Mouse (Mus musculus) MEL (cell line): ENCODE measurements around the gene Gm20422. TPM values are rescaled to one million over a fixed set of nuclear protein-coding genes. Genes with fewer than 3 reads are reported as not detected.

Experiments
- DNase-seq: peaks from one replicate; pipeline ENCODE4 v3.0.0; 2011; ENCODE audit warnings: low read depth, low spot score
- H3K27ac ChIP-seq: 2 replicates; pipeline ENCODE4 v1.5.1; 2012; ENCODE audit warnings: low read depth, mild to moderate bottlenecking, control low read depth, low read length, moderate library complexity; ENCODE audit not compliant: control insufficient read depth
- H3K27me3 ChIP-seq, 2 experiments: fragments of 150-350 bp in 1 of 2; sonication (generic) in 1 of 2; 2 replicates each; pipeline ENCODE4 v1.6.1; 2012; ENCODE audit warnings: low read length in 2 of 2, mild to moderate bottlenecking in 2 of 2, improper control_type of control experiment in 1 of 2, moderate library complexity in 1 of 2; ENCODE audit not compliant: insufficient read depth in 2 of 2, control insufficient read depth in 1 of 2
- H3K36me3 ChIP-seq, 2 experiments: 2 replicates each; pipeline ENCODE4 v1.6.1; 2012 to 2014; ENCODE audit warnings: low read length in 2 of 2, improper control_type of control experiment in 1 of 2, inconsistent platforms in 1 of 2, mild to moderate bottlenecking in 1 of 2; ENCODE audit not compliant: insufficient read depth in 2 of 2, control insufficient read depth in 1 of 2
- H3K4me1 ChIP-seq, 2 experiments: fragments of 150-350 bp in 1 of 2; sonication (generic) in 1 of 2; 2 replicates each; pipeline ENCODE4 v1.6.1; 2012; ENCODE audit warnings: low read length in 2 of 2, improper control_type of control experiment in 1 of 2, mild to moderate bottlenecking in 1 of 2; ENCODE audit not compliant: insufficient read depth in 2 of 2, control insufficient read depth in 1 of 2
- H3K4me3 ChIP-seq, 2 experiments: fragments of 150-350 bp in 1 of 2; sonication (generic) in 1 of 2; 2 replicates each; pipeline ENCODE4 v1.5.1; 2012; ENCODE audit warnings: low read depth in 2 of 2, low read length in 2 of 2, mild to moderate bottlenecking in 2 of 2, moderate library complexity in 2 of 2, control low read depth in 1 of 2, improper control_type of control experiment in 1 of 2; ENCODE audit not compliant: control insufficient read depth in 1 of 2, insufficient read depth in 1 of 2
- H3K79me2 ChIP-seq: 2 replicates; pipeline ENCODE4 v1.6.1; 2012; ENCODE audit warnings: mild to moderate bottlenecking, low read length, moderate library complexity; ENCODE audit not compliant: control insufficient read depth, poor library complexity, insufficient read depth
- H3K9ac ChIP-seq: 2 replicates; pipeline ENCODE4 v1.6.1; 2012; ENCODE audit warnings: low read depth, mild to moderate bottlenecking, control low read depth, low read length, moderate library complexity; ENCODE audit not compliant: control insufficient read depth, poor library complexity, severe bottlenecking
- H3K9me3 ChIP-seq: fragments of 150-350 bp; sonication (generic); replicated peaks from 2 replicates; pipeline ENCODE4 v1.6.1; 2012; ENCODE audit warnings: mild to moderate bottlenecking, low read length, improper control_type of control experiment, moderate library complexity; ENCODE audit not compliant: insufficient read depth
- BHLHE40 ChIP-seq: IDR thresholded peaks from 2 replicates; pipeline ENCODE4 v1.6.1; 2012; ENCODE audit warnings: low read depth, mild to moderate bottlenecking, inconsistent platforms, low read length, improper control_type of control experiment, borderline replicate concordance
- CHD1 ChIP-seq: IDR thresholded peaks from 2 replicates; pipeline ENCODE4 v1.6.1; 2012; ENCODE audit warnings: low read depth, mild to moderate bottlenecking, inconsistent platforms, low read length, improper control_type of control experiment
- CHD2 ChIP-seq: IDR thresholded peaks from 2 replicates; pipeline ENCODE4 v1.6.1; 2011; ENCODE audit warnings: low read length, improper control_type of control experiment
- CTCF ChIP-seq, 3 experiments: IDR thresholded peaks in 2 of 3; conservative IDR thresholded peaks in 1 of 3; 2 replicates each; pipeline ENCODE4 v1.5.1; 2011 to 2012; ENCODE audit warnings: low read length in 3 of 3, low read depth in 2 of 3, mild to moderate bottlenecking in 2 of 3, improper control_type of control experiment in 1 of 3, inconsistent platforms in 1 of 3, mixed read lengths in 1 of 3, moderate library complexity in 1 of 3; ENCODE audit not compliant: control insufficient read depth in 1 of 3, insufficient read depth in 1 of 3, poor library complexity in 1 of 3, severe bottlenecking in 1 of 3
- E2F4 ChIP-seq: IDR thresholded peaks from 2 replicates; pipeline ENCODE4 v1.6.1; 2011; ENCODE audit warnings: low read depth, low read length, improper control_type of control experiment, borderline replicate concordance
- ELF1 ChIP-seq: IDR thresholded peaks from 2 replicates; pipeline ENCODE4 v1.6.1; 2014; ENCODE audit warnings: low read depth, mild to moderate bottlenecking, inconsistent platforms, low read length, improper control_type of control experiment, moderate library complexity
- EP300 ChIP-seq, 2 experiments: IDR thresholded peaks; 2 replicates each; pipeline ENCODE4 v1.6.1; 2011; ENCODE audit warnings: improper control_type of control experiment in 2 of 2, low read length in 2 of 2, low read depth in 1 of 2, mild to moderate bottlenecking in 1 of 2
- ETS1 ChIP-seq: IDR thresholded peaks from 2 replicates; pipeline ENCODE4 v1.6.1; 2012; ENCODE audit warnings: low read depth, mild to moderate bottlenecking, inconsistent platforms, low read length, improper control_type of control experiment, moderate library complexity
- GATA1 ChIP-seq: IDR thresholded peaks from 2 replicates; pipeline ENCODE4 v1.6.1; 2011; ENCODE audit warnings: low read depth, low read length, improper control_type of control experiment
- HCFC1 ChIP-seq: IDR thresholded peaks from 2 replicates; pipeline ENCODE4 v1.6.1; 2012; ENCODE audit warnings: low read depth, mild to moderate bottlenecking, inconsistent platforms, low read length, improper control_type of control experiment, moderate library complexity
- JUND ChIP-seq: IDR thresholded peaks from 2 replicates; pipeline ENCODE4 v1.6.1; 2011; ENCODE audit warnings: low read depth, mild to moderate bottlenecking, improper control_type of control experiment, low read length
- KAT2A ChIP-seq: conservative IDR thresholded peaks from 2 replicates; pipeline ENCODE4 v1.6.1; 2012; ENCODE audit warnings: low read depth, low read length, improper control_type of control experiment, inconsistent platforms
- MAFK ChIP-seq: IDR thresholded peaks from 2 replicates; pipeline ENCODE4 v1.6.1; 2011; ENCODE audit warnings: low read depth, mild to moderate bottlenecking, low read length, improper control_type of control experiment, borderline replicate concordance
- MAX ChIP-seq: IDR thresholded peaks from 2 replicates; pipeline ENCODE4 v1.6.1; 2011; ENCODE audit warnings: low read length, improper control_type of control experiment
- MAZ ChIP-seq: IDR thresholded peaks from 2 replicates; pipeline ENCODE4 v1.6.1; 2012; ENCODE audit warnings: low read depth, mild to moderate bottlenecking, inconsistent platforms, low read length, improper control_type of control experiment
- MEF2A ChIP-seq: IDR thresholded peaks from 2 replicates; pipeline ENCODE4 v1.6.1; 2014; ENCODE audit warnings: low read depth, mild to moderate bottlenecking, inconsistent platforms, low read length, improper control_type of control experiment; ENCODE audit not compliant: poor library complexity, insufficient replicate concordance, severe bottlenecking; ENCODE audit errors: extremely low read depth
- MXI1 ChIP-seq: IDR thresholded peaks from 2 replicates; pipeline ENCODE4 v1.6.1; 2011; ENCODE audit warnings: mild to moderate bottlenecking, low read depth, low read length, improper control_type of control experiment
- MYB ChIP-seq: IDR thresholded peaks from 2 replicates; pipeline ENCODE4 v1.6.1; 2011; ENCODE audit warnings: mild to moderate bottlenecking, low read depth, low read length, improper control_type of control experiment
- MYC ChIP-seq: IDR thresholded peaks from 2 replicates; pipeline ENCODE4 v1.6.1; 2011; ENCODE audit warnings: low read depth, mild to moderate bottlenecking, low read length, improper control_type of control experiment, moderate library complexity
- NELFE ChIP-seq: IDR thresholded peaks from 2 replicates; pipeline ENCODE4 v1.6.1; 2011; ENCODE audit warnings: low read depth, low read length, improper control_type of control experiment
- NRF1 ChIP-seq: IDR thresholded peaks from 2 replicates; pipeline ENCODE4 v1.6.1; 2014; ENCODE audit warnings: low read depth, mild to moderate bottlenecking, inconsistent platforms, low read length, improper control_type of control experiment, moderate library complexity; ENCODE audit not compliant: poor library complexity, insufficient read depth, severe bottlenecking
- POLR2A ChIP-seq, 2 experiments: IDR thresholded peaks; 2 replicates each; pipeline ENCODE4 v1.6.1; 2011 to 2012; ENCODE audit warnings: low read length in 2 of 2, mild to moderate bottlenecking in 2 of 2, control low read depth in 1 of 2, improper control_type of control experiment in 1 of 2, low read depth in 1 of 2, moderate library complexity in 1 of 2; ENCODE audit not compliant: control insufficient read depth in 1 of 2, insufficient read depth in 1 of 2, poor library complexity in 1 of 2
- POLR2AphosphoS2 ChIP-seq: IDR thresholded peaks from 2 replicates; pipeline ENCODE4 v1.6.1; 2011; ENCODE audit warnings: low read length, improper control_type of control experiment
- POLR2AphosphoS5 ChIP-seq: IDR thresholded peaks from 2 replicates; pipeline ENCODE4 v1.6.1; 2012; ENCODE audit warnings: low read depth, borderline replicate concordance, mild to moderate bottlenecking, inconsistent platforms, low read length, moderate library complexity, mixed read lengths
- RAD21 ChIP-seq: IDR thresholded peaks from 2 replicates; pipeline ENCODE4 v1.6.1; 2011; ENCODE audit warnings: mild to moderate bottlenecking, low read depth, low read length, improper control_type of control experiment
- RCOR1 ChIP-seq: IDR thresholded peaks from 2 replicates; pipeline ENCODE4 v1.6.1; 2012; ENCODE audit warnings: low read depth, mild to moderate bottlenecking, inconsistent platforms, low read length, improper control_type of control experiment
- SIN3A ChIP-seq: IDR thresholded peaks from 2 replicates; pipeline ENCODE4 v1.6.1; 2012; ENCODE audit warnings: low read length, improper control_type of control experiment, inconsistent platforms
- SMC3 ChIP-seq: IDR thresholded peaks from 2 replicates; pipeline ENCODE4 v1.6.1; 2011; ENCODE audit warnings: low read depth, low read length, improper control_type of control experiment
- TAL1 ChIP-seq: IDR thresholded peaks from 2 replicates; pipeline ENCODE4 v1.6.1; 2012; ENCODE audit warnings: mild to moderate bottlenecking, inconsistent platforms, low read length, moderate library complexity, mixed read lengths
- TCF12 ChIP-seq: IDR thresholded peaks from 2 replicates; pipeline ENCODE4 v1.6.1; 2014; ENCODE audit warnings: low read depth, mild to moderate bottlenecking, inconsistent platforms, low read length, improper control_type of control experiment, moderate library complexity
- USF1 ChIP-seq: IDR thresholded peaks from 2 replicates; pipeline ENCODE4 v1.6.1; 2014; ENCODE audit warnings: low read depth, mild to moderate bottlenecking, inconsistent platforms, low read length, improper control_type of control experiment, moderate library complexity
- USF2 ChIP-seq, 2 experiments: IDR thresholded peaks; 2 replicates each; pipeline ENCODE4 v1.6.1; 2011 to 2012; ENCODE audit warnings: improper control_type of control experiment in 2 of 2, low read length in 2 of 2, borderline replicate concordance in 1 of 2, inconsistent platforms in 1 of 2, low read depth in 1 of 2, mild to moderate bottlenecking in 1 of 2; ENCODE audit not compliant: insufficient read depth in 1 of 2
- ZKSCAN1 ChIP-seq: IDR thresholded peaks from 2 replicates; pipeline ENCODE4 v1.6.1; 2012; ENCODE audit warnings: low read depth, mild to moderate bottlenecking, inconsistent platforms, low read length, improper control_type of control experiment, moderate library complexity
- ZMIZ1 ChIP-seq: IDR thresholded peaks from 2 replicates; pipeline ENCODE4 v1.6.1; 2012; ENCODE audit warnings: low read depth, mild to moderate bottlenecking, inconsistent platforms, low read length, improper control_type of control experiment, moderate library complexity
- ZNF384 ChIP-seq: IDR thresholded peaks from 2 replicates; pipeline ENCODE4 v1.6.1; 2012; ENCODE audit warnings: low read depth, mild to moderate bottlenecking, inconsistent platforms, low read length, improper control_type of control experiment
- polyA plus RNA-seq, 2 experiments: library from polyadenylated mRNA; stranded (reverse) in 1 of 2; unstranded in 1 of 2; fragments of >175 nt in 1 of 2; fragments of >200 nt in 1 of 2; gene quantifications; 2 replicates each; pipeline versions ENCODE4 v1.2.1 to v1.2.4; 2012; ENCODE audit warnings: low replicate concordance in 2 of 2, low read depth in 1 of 2; ENCODE audit not compliant: insufficient read length in 2 of 2, insufficient read depth in 1 of 2, missing spikeins in 1 of 2
- total RNA-seq: library from RNA; depleted of rRNA; stranded (reverse); fragments of 300-350 nt; gene quantifications from 2 replicates; pipeline ENCODE4 v1.2.3, GENCODE M21; 2012

Gene Gm20422
- total and polyA plus RNA-seq, 3 experiments: not detected

DNA sequence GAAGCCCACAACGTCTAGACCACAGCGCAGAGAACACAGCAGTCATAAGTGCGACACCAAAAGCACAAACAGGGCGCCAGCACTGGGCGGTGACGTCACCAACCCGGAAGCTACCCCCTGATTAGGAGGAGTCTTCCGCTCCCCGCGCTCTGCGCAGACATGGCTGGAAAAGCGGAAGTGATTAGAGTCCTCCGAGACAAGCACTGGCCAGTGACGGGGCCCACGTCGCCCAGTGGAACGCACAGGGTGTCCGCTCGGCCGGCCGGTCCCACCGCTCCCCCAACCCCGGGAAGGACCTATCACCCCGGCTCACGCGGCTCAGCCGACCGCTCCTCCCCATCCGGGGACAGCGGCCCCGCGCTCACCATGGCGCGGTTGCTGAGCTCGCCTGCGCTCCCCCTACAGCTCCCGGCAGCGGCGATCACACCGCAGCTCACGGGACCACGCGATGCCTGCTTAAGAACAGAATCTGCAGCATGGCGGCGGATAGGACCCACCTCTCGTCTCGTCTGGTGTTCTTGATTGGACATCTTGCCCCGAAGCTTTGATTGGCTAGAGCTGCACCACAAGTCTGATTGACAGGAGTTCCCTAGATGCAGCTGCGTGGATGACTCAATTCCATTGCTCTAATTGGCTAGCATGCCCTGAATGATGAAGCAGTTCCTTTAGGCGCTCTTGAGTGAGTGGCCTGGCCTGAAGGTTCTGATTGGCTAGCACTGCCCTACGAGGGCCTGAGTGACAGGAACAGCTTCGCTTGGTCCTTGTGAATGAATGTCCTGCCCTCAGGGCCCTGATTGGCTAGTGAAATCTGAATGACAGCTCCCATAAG lies 58.1 kb downstream of the Gm20422 start:
- Histone ChIP-seq H3K9me3 (no peaks in the 10 kb centered on the region), H3K4me3 (peak overlapping the region; percentile 69 to 92), H3K4me1 (peaks cover 0 to 10% of the 10 kb centered on the region in 2 experiments; a peak in 3 of 4 replicates), H3K79me2 (peaks cover 32% of the 10 kb centered on the region), H3K27ac (peak overlapping the region; percentile 97), H3K27me3 (no peaks in the 10 kb centered on the region), H3K36me3 (peaks cover 0 to 13% of the 10 kb centered on the region in 2 experiments; a peak in 3 of 4 replicates), H3K9ac (peak overlapping the region; percentile 98)
- peak; percentile 100 for DNase-seq
- TF ChIP-seq CTCF (IDR thresholded peaks at IDR 0.05 in 2 of 3, conservative IDR thresholded peaks at IDR 0.05 in 1 of 3; ENCODE audit: control insufficient read depth in 1 of 3, insufficient read depth in 1 of 3, low read depth in 2 of 3, low read length in 3 of 3, poor library complexity in 1 of 3, severe bottlenecking in 1 of 3): no peak
- TF ChIP-seq ZNF384: no peak
- TF ChIP-seq POLR2AphosphoS2: peak; percentile 89
- TF ChIP-seq MAFK: no peak
- peak; percentile 52 for TF ChIP-seq GATA1
- no peak for TF ChIP-seq TAL1
- TF ChIP-seq MAZ: peak; percentile 75; the same call in 1 of the 2 replicates
- peak in 1 of 2 experiments; percentile 44; a peak in 1 of 4 replicates for TF ChIP-seq EP300 (IDR thresholded peaks at IDR 0.05; ENCODE audit: low read depth in 1 of 2, low read length in 2 of 2)
- no peak for TF ChIP-seq ZKSCAN1
- TF ChIP-seq JUND: peak; percentile 78
- TF ChIP-seq MEF2A: no peak
- no peak for TF ChIP-seq USF2 (IDR thresholded peaks at IDR 0.05; ENCODE audit: borderline replicate concordance in 1 of 2, insufficient read depth in 1 of 2, low read depth in 1 of 2, low read length in 2 of 2)
- TF ChIP-seq E2F4: peak; percentile 78; the same call in 1 of the 2 replicates
- peak; percentile 89 for TF ChIP-seq MXI1
- TF ChIP-seq HCFC1: peak; percentile 87
- peak; percentile 99 for TF ChIP-seq ELF1
- peak; percentile 50; the same call in 1 of the 2 replicates for TF ChIP-seq TCF12
- TF ChIP-seq KAT2A: peak; percentile 63
- peak; percentile 83 for TF ChIP-seq MAX
- peak; percentile 88 for TF ChIP-seq SIN3A
- no peak; the same call in 1 of the 2 replicates for TF ChIP-seq BHLHE40
- no peak for TF ChIP-seq MYB
- peak; percentile 89 for TF ChIP-seq POLR2A (IDR thresholded peaks at IDR 0.05; ENCODE audit: control insufficient read depth in 1 of 2, insufficient read depth in 1 of 2, low read depth in 1 of 2, low read length in 2 of 2, poor library complexity in 1 of 2)
- TF ChIP-seq NRF1: peak; percentile 59
- no peak for TF ChIP-seq RCOR1
- peak; percentile 90 for TF ChIP-seq CHD2
- TF ChIP-seq POLR2AphosphoS5: no peak
- peak; percentile 84 for TF ChIP-seq NELFE
- TF ChIP-seq MYC: peak; percentile 87
- peak; percentile 13; the same call in 1 of the 2 replicates for TF ChIP-seq CHD1
- TF ChIP-seq RAD21: no peak
- TF ChIP-seq SMC3: no peak
- TF ChIP-seq ETS1: peak; percentile 79
- peak; percentile 80; the same call in 1 of the 2 replicates for TF ChIP-seq ZMIZ1
- peak; percentile 59; the same call in 1 of the 2 replicates for TF ChIP-seq USF1
